Mouse (Mus musculus): ENCODE data around the gene Bmpr1a. TPM values are rescaled to one million over a fixed set of nuclear protein-coding genes. Genes with fewer than 3 reads are reported as not detected.

The Bmpr1a gene
- polyA plus RNA-seq, 2 experiments: 2.8 to 3.2 TPM

- no peaks in the 10 kb centered on the region for H3K36me3 ChIP-seq (replicated peaks; ENCODE audit: control insufficient read depth, insufficient read depth, low read depth)
- H3K4me2 ChIP-seq (ENCODE audit: low read depth): no peak overlapping the region
- no peak overlapping the region for H3K9ac ChIP-seq (replicated peaks)
- 51% methylated on average over 11 of the region's 11 CpGs for WGBS (ENCODE audit: insufficient replicate concordance)
- no peak for TF ChIP-seq EP300 (IDR thresholded peaks at IDR 0.05; ENCODE audit: low read depth)
- no peak for TF ChIP-seq CTCF (IDR thresholded peaks at IDR 0.05; ENCODE audit: low read depth)
- H3K27ac ChIP-seq: no peak overlapping the region
- no peaks in the 10 kb centered on the region for H3K9me3 ChIP-seq (ENCODE audit: control insufficient read depth, low read length)
- no peaks in the 10 kb centered on the region for H3K4me1 ChIP-seq (replicated peaks; ENCODE audit: control insufficient read depth in 2 of 2, insufficient read depth in 2 of 2, low read length in 1 of 2)
- ATAC-seq (ENCODE audit: insufficient read depth) (no peak), DNase-seq (ENCODE audit: low read depth in 3 of 3, low spot score in 3 of 3) (no peak)
- no peaks in the 10 kb centered on the region for H3K27me3 ChIP-seq (ENCODE audit: control insufficient read depth, insufficient read depth, low read length)
- no peak overlapping the region for H3K4me3 ChIP-seq (ENCODE audit: insufficient read depth in 1 of 2, low read depth in 2 of 2, low read length in 2 of 2)
These were observed 124.4 kb downstream of the Bmpr1a start for GRCm38 (mm10) chr14:34378560-34379331.

- Histone ChIP-seq H3K9ac (replicated peaks) (no peak overlapping the region), H3K4me3 (ENCODE audit: insufficient read depth in 1 of 2, low read depth in 2 of 2, low read length in 2 of 2) (no peak overlapping the region), H3K27me3 (ENCODE audit: control insufficient read depth, insufficient read depth, low read length) (no peaks in the 10 kb centered on the region), H3K4me2 (ENCODE audit: low read depth) (no peak overlapping the region), H3K9me3 (ENCODE audit: control insufficient read depth, low read length) (no peaks in the 10 kb centered on the region), H3K27ac (no peak overlapping the region), H3K4me1 (replicated peaks; ENCODE audit: control insufficient read depth in 2 of 2, insufficient read depth in 2 of 2, low read length in 1 of 2) (no peaks in the 10 kb centered on the region), H3K36me3 (replicated peaks; ENCODE audit: control insufficient read depth, insufficient read depth, low read depth) (no peaks in the 10 kb centered on the region)
- 47% methylated on average over 4 of the region's 4 CpGs for WGBS (ENCODE audit: insufficient replicate concordance)
- no peak for DNase-seq (ENCODE audit: low read depth in 3 of 3, low spot score in 3 of 3)
- ATAC-seq (ENCODE audit: insufficient read depth): no peak
- TF ChIP-seq EP300 (IDR thresholded peaks at IDR 0.05; ENCODE audit: low read depth) (no peak), CTCF (IDR thresholded peaks at IDR 0.05; ENCODE audit: low read depth) (no peak)
These were observed 126.0 kb downstream of the Bmpr1a start for GRCm38 (mm10) chr14:34377121-34377520.

- no peaks in the 10 kb centered on the region for H3K36me3 ChIP-seq (replicated peaks; ENCODE audit: control insufficient read depth, insufficient read depth, low read depth)
- H3K27me3 ChIP-seq (ENCODE audit: control insufficient read depth, insufficient read depth, low read length): no peaks in the 10 kb centered on the region
- H3K4me1 ChIP-seq (replicated peaks; ENCODE audit: control insufficient read depth in 2 of 2, insufficient read depth in 2 of 2, low read length in 1 of 2): no peaks in the 10 kb centered on the region
- peak overlapping the region in 1 of 2 experiments; percentile 4; a peak in 2 of 4 replicates for H3K4me3 ChIP-seq (ENCODE audit: insufficient read depth in 1 of 2, low read depth in 2 of 2, low read length in 2 of 2)
- WGBS (ENCODE audit: insufficient replicate concordance): 67% methylated on average over 5 of the region's 5 CpGs
- DNase-seq (ENCODE audit: low read depth in 3 of 3, low spot score in 3 of 3) (no peak), ATAC-seq (ENCODE audit: insufficient read depth) (no peak)
- H3K9ac ChIP-seq (replicated peaks): no peak overlapping the region
- no peaks in the 10 kb centered on the region for H3K9me3 ChIP-seq (ENCODE audit: control insufficient read depth, low read length)
- no peak overlapping the region for H3K4me2 ChIP-seq (ENCODE audit: low read depth)
- no peak overlapping the region for H3K27ac ChIP-seq
- TF ChIP-seq EP300 (IDR thresholded peaks at IDR 0.05; ENCODE audit: low read depth) (no peak), CTCF (IDR thresholded peaks at IDR 0.05; ENCODE audit: low read depth) (no peak)
These were observed 127.2 kb downstream of the Bmpr1a start for GRCm38 (mm10) chr14:34375941-34376340.

- Histone ChIP-seq H3K9ac (replicated peaks) (no peak within 1 kb of the TSS), H3K27ac (no peak within 1 kb of the TSS), H3K9me3 (ENCODE audit: control insufficient read depth, low read length) (no peaks in the 10 kb centered on the region), H3K4me2 (ENCODE audit: low read depth) (no peak within 1 kb of the TSS), H3K36me3 (replicated peaks; ENCODE audit: control insufficient read depth, insufficient read depth, low read depth) (no peaks in the 10 kb centered on the region), H3K27me3 (ENCODE audit: control insufficient read depth, insufficient read depth, low read length) (no peaks in the 10 kb centered on the region), H3K4me3 (ENCODE audit: insufficient read depth in 1 of 2, low read depth in 2 of 2, low read length in 2 of 2) (peak within 1 kb of the TSS in 1 of 2 experiments; percentile 4; a peak in 2 of 4 replicates), H3K4me1 (replicated peaks; ENCODE audit: control insufficient read depth in 2 of 2, insufficient read depth in 2 of 2, low read length in 1 of 2) (no peaks in the 10 kb centered on the region)
- DNase-seq (ENCODE audit: low read depth in 3 of 3, low spot score in 3 of 3) (no peak), ATAC-seq (ENCODE audit: insufficient read depth) (no peak)
- TF ChIP-seq CTCF (IDR thresholded peaks at IDR 0.05; ENCODE audit: low read depth) (no peak), EP300 (IDR thresholded peaks at IDR 0.05; ENCODE audit: low read depth) (no peak)
- WGBS (ENCODE audit: insufficient replicate concordance): 32% methylated on average over 13 of the region's 13 CpGs
These were observed 127.7 kb downstream of the Bmpr1a start, which contains the start of gene Mmrn2 for GRCm38 (mm10) chr14:34375415-34375904. Mmrn2 (plus strand) TSS chr14:34375465.

GRCm38 (mm10) chr14:34374577-34374976 is 128.6 kb downstream of the Bmpr1a start, which contains the start of gene Sncg:
Sncg (minus strand) TSS chr14:34374789.
- Histone ChIP-seq H3K36me3 (replicated peaks; ENCODE audit: control insufficient read depth, insufficient read depth, low read depth) (no peaks in the 10 kb centered on the region), H3K4me3 (ENCODE audit: insufficient read depth in 1 of 2, low read depth in 2 of 2, low read length in 2 of 2) (no peak within 1 kb of the TSS), H3K27me3 (ENCODE audit: control insufficient read depth, insufficient read depth, low read length) (no peaks in the 10 kb centered on the region), H3K27ac (no peak within 1 kb of the TSS), H3K4me2 (ENCODE audit: low read depth) (no peak within 1 kb of the TSS), H3K4me1 (replicated peaks; ENCODE audit: control insufficient read depth in 2 of 2, insufficient read depth in 2 of 2, low read length in 1 of 2) (no peaks in the 10 kb centered on the region), H3K9me3 (ENCODE audit: control insufficient read depth, low read length) (no peaks in the 10 kb centered on the region), H3K9ac (replicated peaks) (no peak within 1 kb of the TSS)
- DNase-seq (ENCODE audit: low read depth in 3 of 3, low spot score in 3 of 3) (no peak), ATAC-seq (ENCODE audit: insufficient read depth) (no peak)
- WGBS (ENCODE audit: insufficient replicate concordance): 35% methylated on average over 10 of the region's 10 CpGs
- TF ChIP-seq CTCF (IDR thresholded peaks at IDR 0.05; ENCODE audit: low read depth): no peak
- TF ChIP-seq EP300 (IDR thresholded peaks at IDR 0.05; ENCODE audit: low read depth): no peak
